ENCODE assay signal across 30 mouse cellular contexts in genomic region chr3:102935451-102936354, GRCm38 (mm10). TPM values are rescaled to one million over a fixed set of nuclear protein-coding genes. Genes with fewer than 3 reads are reported as not detected.
A peak's percentile ranks its signal among the peaks of the same experiment; 100 is the strongest.
DNase-seq lines count a peak whose midpoint lies in the region; ATAC-seq and TF ChIP-seq lines count a peak whose summit lies in the region.
"Had no signal": no experiment of that assay in that cellular context is flagged by ENCODE, and none has a peak within 500 bp of the region (broad histone marks: within the 10 kb centered on the region; RNA-seq: fewer than 3 reads in every experiment).

Gene Sycp1, minus strand, starts transcription at chr3:102936100.

- no peak for TF ChIP-seq EP300 in liver, postnatal 0 days (IDR thresholded peaks at IDR 0.05; ENCODE audit: low read depth)

- WGBS in liver, embryonic 13.5 days (ENCODE audit: insufficient replicate concordance), result 87% methylated on average over 76 of the region's 78 CpGs
- WGBS in liver, postnatal 0 days (ENCODE audit: insufficient replicate concordance), result 90% methylated on average over 78 of the region's 78 CpGs

- TF ChIP-seq CTCF in liver, postnatal 0 days (IDR thresholded peaks at IDR 0.05; ENCODE audit: low read depth), result no peak
- no peak for TF ChIP-seq CTCF in E14TG2a.4 (conservative IDR thresholded peaks at IDR 0.05; ENCODE audit: low read length)
- TF ChIP-seq CTCF in testis, adult 2 months (IDR thresholded peaks at IDR 0.05; ENCODE audit: control insufficient read depth, insufficient read depth, insufficient replicate concordance, low read depth, low read length), result no peak

- H3K36me3 ChIP-seq in liver, embryonic 13.5 days, result no peaks in the 10 kb centered on the region
- no peaks in the 10 kb centered on the region for H3K36me3 ChIP-seq in liver, postnatal 0 days (replicated peaks; ENCODE audit: insufficient read depth, low read length)
- no peaks in the 10 kb centered on the region for H3K36me3 ChIP-seq in E14TG2a.4 (ENCODE audit: insufficient read depth, low read length)
- no peaks in the 10 kb centered on the region for H3K36me3 ChIP-seq in testis, adult 2 months (ENCODE audit: control insufficient read depth, insufficient read depth, low read length)
- H3K36me3 ChIP-seq: embryonic facial prominence, embryonic 15.5 days; forebrain, embryonic 10.5 days; hindbrain, embryonic 13.5 days; intestine, embryonic 15.5 days had no signal

- H3K4me3 ChIP-seq in liver, embryonic 13.5 days (replicated peaks), result no peak within 1 kb of the TSS
- no peak within 1 kb of the TSS for H3K4me3 ChIP-seq in liver, postnatal 0 days (ENCODE audit: low read depth, low read length)
- H3K4me3 ChIP-seq in E14TG2a.4 (replicated peaks; ENCODE audit: low read length), result peak within 1 kb of the TSS; percentile 64
- H3K4me3 ChIP-seq in testis, adult 2 months (ENCODE audit: control insufficient read depth, low read depth, low read length), result peak within 1 kb of the TSS; percentile 88
- H3K4me3 ChIP-seq: embryonic facial prominence, embryonic 15.5 days; erythroblast, embryonic 14.5 days; forebrain, embryonic 10.5 days; gastrocnemius, adult 2 months; heart, embryonic 10.5 days; hindbrain, embryonic 13.5 days; intestine, embryonic 15.5 days had no signal

- ATAC-seq in liver, embryonic 13.5 days (ENCODE audit: low read depth), result 0 out of 2 replicates have a peak, but pooled peaks have one; percentile 31
- ATAC-seq in liver, postnatal 0 days, result no peak
- ATAC-seq: forebrain, embryonic 14.5 days; intestine, embryonic 15.5 days had no signal

- no peaks in the 10 kb centered on the region for H3K4me1 ChIP-seq in liver, embryonic 13.5 days (replicated peaks)
- H3K4me1 ChIP-seq in liver, postnatal 0 days (ENCODE audit: insufficient read depth), result no peaks in the 10 kb centered on the region
- H3K4me1 ChIP-seq in E14TG2a.4 (replicated peaks; ENCODE audit: low read depth, low read length), result 0 out of 2 replicates have a peak, but pooled peaks cover 3% of the 10 kb centered on the region
- peaks cover 3% of the 10 kb centered on the region for H3K4me1 ChIP-seq in testis, adult 2 months (ENCODE audit: control insufficient read depth, insufficient read depth, low read length)
- H3K4me1 ChIP-seq: embryonic facial prominence, embryonic 15.5 days; heart, embryonic 10.5 days; hindbrain, embryonic 13.5 days; intestine, embryonic 15.5 days had no signal

- DNase-seq in liver, embryonic 13.5 days, result no peak
- no peak for DNase-seq in liver, postnatal 0 days
- DNase-seq in ES-CJ7 (ENCODE audit: low read depth, low spot score), result peak; percentile 60
- no peak for DNase-seq in gastrocnemius, postnatal 14 days
- no peak for DNase-seq in natural killer cell, adult 2 months (ENCODE audit: low spot score in 2 of 2)
- no peak for DNase-seq in frontal cortex, adult 2 months (ENCODE audit: extremely low spot score in 1 of 2, low spot score in 1 of 2)
- DNase-seq: adrenal gland, adult 2 months; adrenal gland, postnatal 25 days; B cell, adult 2 months; cerebellum, adult 11 months; cerebellum, adult 8-10 months; cerebellum, postnatal 14 days; embryo, embryonic 11 days; gastrocnemius, adult 2 months; gastrocnemius, postnatal 36 days; heart, adult 18-20 months; heart, postnatal 10 days had no signal

- no peaks in the 10 kb centered on the region for H3K9me3 ChIP-seq in liver, embryonic 13.5 days (replicated peaks)
- H3K9me3 ChIP-seq in liver, postnatal 0 days (ENCODE audit: low read length), result no peaks in the 10 kb centered on the region
- peaks cover 18% of the 10 kb centered on the region for H3K9me3 ChIP-seq in E14TG2a.4 (ENCODE audit: low read length)
- H3K9me3 ChIP-seq: embryonic facial prominence, embryonic 15.5 days; intestine, embryonic 15.5 days had no signal

- intact Hi-C loops in gastrocnemius, postnatal 14 days (cut with DNase I; ENCODE audit: low total_unique reads), result no loop called here

- TF ChIP-seq POLR2A in testis, adult 2 months (IDR thresholded peaks at IDR 0.05; ENCODE audit: control insufficient read depth, low read depth, low read length), result peak; percentile 89

- H3K27ac ChIP-seq in liver, embryonic 13.5 days, result no peak within 1 kb of the TSS
- no peak within 1 kb of the TSS for H3K27ac ChIP-seq in liver, postnatal 0 days (ENCODE audit: low read depth)
- peak within 1 kb of the TSS; percentile 96 for H3K27ac ChIP-seq in testis, adult 2 months (ENCODE audit: control insufficient read depth, insufficient read depth, low read depth, low read length)
- H3K27ac ChIP-seq: embryonic facial prominence, embryonic 15.5 days; gastrocnemius, adult 2 months; heart, embryonic 10.5 days; hindbrain, embryonic 13.5 days; intestine, embryonic 15.5 days had no signal

- H3K9ac ChIP-seq in liver, embryonic 13.5 days, result no peak within 1 kb of the TSS
- no peak within 1 kb of the TSS for H3K9ac ChIP-seq in liver, postnatal 0 days (replicated peaks)
- H3K9ac ChIP-seq: embryonic facial prominence, embryonic 15.5 days; hindbrain, embryonic 13.5 days; intestine, embryonic 15.5 days had no signal

- no peak within 1 kb of the TSS for H3K4me2 ChIP-seq in liver, embryonic 13.5 days
- H3K4me2 ChIP-seq in liver, postnatal 0 days (ENCODE audit: low read depth, low read length), result no peak within 1 kb of the TSS
- H3K4me2 ChIP-seq: embryonic facial prominence, embryonic 15.5 days; hindbrain, embryonic 13.5 days; intestine, embryonic 15.5 days had no signal

- H3K27me3 ChIP-seq in liver, embryonic 13.5 days, result no peaks in the 10 kb centered on the region
- H3K27me3 ChIP-seq in liver, postnatal 0 days (ENCODE audit: insufficient read depth, low read length), result no peaks in the 10 kb centered on the region
- H3K27me3 ChIP-seq in E14TG2a.4 (ENCODE audit: insufficient read depth, low read length), result peaks cover 23% of the 10 kb centered on the region
- no peaks in the 10 kb centered on the region for H3K27me3 ChIP-seq in testis, adult 2 months (ENCODE audit: control insufficient read depth, insufficient read depth, low read length)
- H3K27me3 ChIP-seq: embryonic facial prominence, embryonic 15.5 days; hindbrain, embryonic 13.5 days; intestine, embryonic 15.5 days had no signal

RNA-seq across cellular contexts. Expression of gene Sycp1, which starts in this region (rescaled TPM):
- 0.03 and 0.06 TPM in 2 replicates for polyA plus RNA-seq in liver, embryonic 13.5 days (2015; fragmentation: Nextera tagmentation; extraction: Ambion mirVana)
- polyA plus RNA-seq in liver, postnatal 0 days (2015; fragmentation: Nextera tagmentation; extraction: Ambion mirVana), result not detected in 2 replicates
- polyA plus RNA-seq in testis, adult 2 months (2012; rRNA removed), result 28.9 and 33.5 TPM in 2 replicates
- not detected for total RNA-seq in gastrocnemius, postnatal 14 days (2021)
- polyA plus RNA-seq in frontal cortex, adult 2 months (2012; rRNA removed), result not detected in 2 replicates
- total RNA-seq: adrenal gland, adult 2 months; adrenal gland, postnatal 25 days; common myeloid progenitor, adult 5-6 weeks; gastrocnemius, adult 2 months; gastrocnemius, postnatal 36 days; hematopoietic stem cell, adult 5-6 weeks had no signal
- polyA plus RNA-seq: adrenal gland, adult 2 months; embryonic facial prominence, embryonic 11.5 days; embryonic facial prominence, embryonic 15.5 days; erythroblast, embryonic 14.5 days; forebrain, embryonic 10.5 days; forebrain, embryonic 14.5 days; heart, embryonic 10.5 days; heart, embryonic 14.5 days; hindbrain, embryonic 13.5 days; intestine, embryonic 15.5 days had no signal

Comparison
In these comparisons a context has a peak if more than half of its experiments do, and no peak if none do; other contexts are left out.
1. RNA of gene Sycp1 (polyA plus RNA-seq): 28.9 to 33.5 TPM in testis, adult 2 months; 0.03 to 0.06 TPM in liver, embryonic 13.5 days, not detected in liver, postnatal 0 days and not detected in frontal cortex, adult 2 months; every median in the first group is over 10 times any median in the second.
2. Peak in ATAC-seq in liver, embryonic 13.5 days; RNA of the gene not detected or under 1 TPM.
3. H3K4me3 ChIP-seq: peak in E14TG2a.4 (single experiment) and testis, adult 2 months (single experiment); none in liver, embryonic 13.5 days (single experiment) and liver, postnatal 0 days (single experiment).